Mouse (Mus musculus) layer of hippocampus, adult 9-11 months (tissue): ENCODE measurements around the gene Adgrv1.
A peak's percentile ranks its signal among the peaks of the same experiment; 100 is the strongest.
"Not testable (repeated sequence)": the region's sequence is repeated elsewhere in the genome, so short reads cannot be mapped to it uniquely, and the experiment has no call there.

ENCODE experiments used
- DNase-seq: peaks from one replicate; pipeline ENCODE4 v3.0.0; 2022

Adgrv1 gene

DNA sequence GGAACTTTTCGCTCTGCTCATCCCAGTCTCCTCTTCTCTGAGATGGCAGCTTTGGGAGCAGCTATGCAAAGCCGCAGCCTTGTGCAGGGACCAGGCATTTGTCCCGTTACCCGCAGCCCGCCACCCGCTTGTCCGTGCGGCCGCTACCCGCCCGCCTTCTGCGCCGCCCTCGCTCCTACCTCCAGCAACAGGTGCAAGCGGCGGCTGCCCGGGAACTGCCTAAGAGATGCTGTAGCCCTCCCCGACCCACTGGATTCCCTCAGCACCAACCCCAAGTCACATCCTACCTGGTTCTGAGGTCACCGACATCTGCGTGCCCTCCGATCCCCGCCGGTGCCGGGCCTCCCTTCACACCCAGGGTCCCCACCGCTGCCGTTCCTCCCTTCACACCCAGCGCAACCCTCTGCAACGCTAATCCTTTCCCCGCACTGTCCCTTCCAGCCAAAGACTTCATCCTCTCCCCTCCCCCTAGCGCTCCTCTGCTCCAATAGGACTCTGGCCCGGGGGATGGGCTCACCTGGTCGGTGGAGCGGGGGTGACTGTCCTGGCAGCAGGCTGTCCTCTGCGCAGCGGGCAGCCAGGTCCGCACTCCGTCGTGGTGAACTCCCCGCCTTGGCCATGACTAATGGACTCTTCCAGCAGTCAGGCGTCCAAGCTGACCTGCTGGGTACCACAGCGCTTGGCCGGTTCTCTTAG is at the start of gene Adgrv1:
Adgrv1 (minus strand) TSS at position 435 of the 696 bp plus-strand sequence.
- peak; percentile 52 for DNase-seq

DNA sequence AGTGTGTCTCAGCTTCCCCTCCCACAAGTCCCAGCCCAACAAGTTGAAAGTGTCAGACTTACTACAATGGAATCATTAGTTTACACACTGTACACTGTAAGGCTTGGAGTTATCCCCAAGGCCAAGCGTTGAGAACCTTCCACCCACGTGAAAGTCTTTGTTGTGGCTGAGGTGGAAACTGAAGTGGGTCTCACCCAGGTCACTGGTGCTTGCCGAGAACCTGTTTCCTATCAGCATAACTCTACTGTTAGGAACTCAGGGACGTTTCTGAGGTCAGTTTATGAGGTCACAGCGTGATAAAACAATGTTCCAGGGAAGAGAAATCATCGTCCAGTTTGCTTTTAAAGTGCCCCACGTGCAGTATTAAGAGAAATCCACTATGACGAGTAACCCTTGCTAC is 42.4 kb upstream of the Adgrv1 start:
- DNase-seq = no peak

DNA sequence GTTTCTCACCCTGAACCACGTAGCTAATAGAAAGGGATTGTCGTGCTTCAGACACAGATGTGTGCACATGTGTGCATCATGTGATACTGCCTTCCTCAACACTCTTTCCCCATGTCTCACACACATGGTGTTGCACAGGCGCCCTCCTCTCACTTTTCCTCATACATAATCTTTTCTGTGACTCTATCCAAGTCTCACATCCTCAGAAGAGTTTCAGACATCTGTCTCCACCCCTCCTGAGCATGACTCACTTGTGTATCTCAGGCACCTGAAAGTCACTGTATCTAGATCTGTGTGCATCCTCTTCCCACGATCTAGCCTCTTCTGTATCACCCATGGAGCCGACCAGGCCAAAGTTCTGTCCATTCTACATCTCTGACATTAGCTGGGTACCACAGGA is 34.8 kb upstream of the Adgrv1 start:
- no peak for DNase-seq

DNA sequence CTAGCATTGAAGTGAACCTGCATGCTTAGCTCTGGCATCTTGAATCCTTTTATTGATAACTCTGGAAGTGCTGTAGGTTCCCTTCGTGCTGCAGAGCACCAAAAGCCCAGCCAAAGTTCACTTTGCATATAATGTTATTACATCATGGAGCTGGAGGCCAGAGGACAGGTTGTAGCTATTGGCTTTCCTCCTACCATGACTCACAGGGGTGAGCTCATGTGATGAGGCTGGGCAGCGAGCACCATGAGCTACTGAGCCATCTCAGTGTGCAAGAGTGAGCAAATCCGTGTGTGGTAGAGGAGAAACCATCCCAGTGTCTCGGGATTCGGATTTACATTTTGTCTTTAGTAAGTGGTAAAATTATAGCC is 31.4 kb upstream of the Adgrv1 start:
- peak; percentile 32 for DNase-seq

- no peak for DNase-seq
Observed at GRCm38 (mm10) chr13:81663566-81664330, 30.8 kb upstream of the Adgrv1 start.

GRCm38 (mm10) chr13:81658053-81658752 is 25.2 kb upstream of the Adgrv1 start:
- no peak for DNase-seq

DNA sequence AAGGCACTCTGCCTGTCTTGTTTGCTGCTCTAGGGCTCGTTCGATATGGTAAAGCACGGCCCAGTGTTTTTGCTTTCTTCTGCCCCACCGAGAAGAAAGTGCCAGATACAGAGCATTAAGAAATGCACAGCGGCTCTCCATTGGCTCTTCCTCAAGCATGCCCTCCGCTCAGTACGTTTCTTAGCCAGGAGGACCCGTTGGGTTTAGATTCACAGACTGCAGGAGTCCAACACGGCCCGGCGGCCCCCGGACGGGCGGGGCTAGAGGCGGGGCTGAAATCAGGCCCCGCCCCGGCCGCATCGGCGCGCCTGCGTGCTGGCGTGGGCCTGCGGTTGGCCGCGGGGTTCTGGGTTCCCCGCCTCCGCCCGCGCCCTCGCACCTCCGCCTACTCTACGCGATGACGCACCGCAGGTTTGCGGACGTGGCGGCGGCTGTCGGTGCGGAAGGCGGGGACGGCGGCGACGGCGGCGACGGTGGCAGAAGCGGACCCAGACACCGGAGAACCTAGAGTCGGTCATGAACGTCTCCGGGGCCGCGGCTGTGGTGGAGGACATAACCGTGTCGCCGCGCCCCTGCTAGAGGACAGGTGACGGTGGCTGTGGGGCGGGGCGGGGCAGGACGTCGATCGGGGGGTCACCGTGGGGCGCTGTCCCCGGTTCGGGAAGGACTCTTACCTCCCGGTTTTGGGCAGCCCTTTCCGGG is 24.5 kb upstream of the Adgrv1 start, which contains the start of gene Lysmd3:
Lysmd3 (plus strand) TSS at position 313 of the 702 bp plus-strand sequence.
- DNase-seq = peak; percentile 92

DNA sequence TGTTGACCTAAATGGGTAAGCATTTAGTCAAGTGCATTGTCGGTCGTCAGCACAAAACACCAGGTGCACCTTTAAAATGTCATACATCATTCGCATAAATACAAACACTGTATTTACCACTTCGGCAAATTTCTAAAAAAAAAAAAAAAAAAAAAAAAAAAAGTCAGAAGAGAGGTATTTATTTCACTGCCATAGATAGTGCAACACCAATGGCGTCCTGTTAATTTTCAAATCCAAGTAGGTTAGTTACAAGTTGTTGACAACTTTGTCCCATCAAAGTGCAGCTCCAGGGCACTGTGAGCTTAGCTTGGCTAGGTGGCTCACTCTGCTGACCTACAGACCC is 24.0 kb upstream of the Adgrv1 start:
- no peak for DNase-seq

DNA sequence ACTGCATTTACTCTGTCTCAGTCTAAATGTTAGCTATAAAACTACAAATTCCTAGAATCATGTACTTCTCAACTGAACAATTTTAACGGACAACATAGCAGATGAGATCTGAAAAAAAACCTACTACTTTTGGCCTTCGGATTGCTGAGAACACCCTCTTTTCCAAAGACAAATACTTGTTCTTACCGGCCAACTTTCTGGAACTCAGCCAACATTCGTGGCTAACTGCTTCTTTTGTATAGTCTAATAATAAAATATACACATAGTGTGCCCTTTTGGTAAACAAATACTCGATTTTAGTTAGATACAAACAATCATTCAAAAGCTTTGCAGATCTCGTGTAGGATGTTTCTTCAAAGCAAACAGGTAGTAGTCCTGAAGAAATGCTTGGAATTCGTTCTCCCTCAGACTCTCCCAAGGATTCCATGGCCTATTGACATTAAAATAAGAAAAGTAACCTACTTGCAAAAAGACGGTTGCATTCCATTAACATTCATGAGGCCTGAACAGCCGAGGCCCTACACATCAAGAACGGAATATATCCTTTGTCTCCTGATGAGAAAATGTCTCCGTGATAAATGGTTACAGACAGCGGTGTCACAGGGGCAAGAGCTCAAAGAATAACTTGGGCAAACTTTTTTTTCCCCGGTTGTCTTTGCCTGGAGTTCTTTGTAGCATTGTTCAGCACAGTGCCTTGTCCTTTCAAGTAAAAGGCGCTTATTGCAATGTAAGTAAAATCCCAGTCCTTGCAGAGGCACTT is 23.3 kb upstream of the Adgrv1 start:
- DNase-seq = no peak

- DNase-seq = not testable (repeated sequence)
Observed at GRCm38 (mm10) chr13:81650382-81650781, 17.4 kb upstream of the Adgrv1 start.

- DNase-seq = no peak
Observed at GRCm38 (mm10) chr13:81646348-81646747, 13.4 kb upstream of the Adgrv1 start.

GRCm38 (mm10) chr13:81644047-81644565 is 11.2 kb upstream of the Adgrv1 start:
- no peak for DNase-seq

DNA sequence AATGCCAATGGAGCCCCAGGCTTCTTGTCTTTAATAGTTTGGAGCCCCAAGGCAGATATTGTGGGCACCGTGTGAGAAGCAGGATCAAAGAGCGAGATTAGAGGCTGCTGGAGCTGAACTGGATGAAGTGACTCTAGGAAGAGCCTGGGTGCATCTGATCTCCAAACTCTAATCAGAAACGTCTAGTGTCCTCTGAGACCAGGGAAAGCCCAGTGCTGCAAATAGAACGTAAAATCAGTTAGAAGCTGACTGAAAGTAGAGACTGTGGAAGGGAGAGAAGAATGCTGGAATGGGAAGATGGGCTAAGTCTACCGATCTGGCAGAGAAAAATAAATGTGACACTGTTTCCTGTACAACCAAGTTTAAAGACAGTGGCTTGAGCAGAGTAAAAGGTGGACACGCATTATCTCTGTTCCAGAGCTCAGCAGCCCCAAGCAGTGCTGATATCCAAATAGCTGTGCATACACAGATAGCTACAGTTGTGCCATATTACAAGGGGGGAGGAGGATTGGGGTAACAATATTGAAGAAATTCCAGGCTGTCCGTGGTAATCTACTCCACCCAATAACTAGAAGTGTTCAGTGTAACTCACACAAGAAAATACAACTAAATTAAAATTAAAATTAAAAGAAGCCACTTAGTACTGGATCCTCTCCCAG is 9.7 kb upstream of the Adgrv1 start:
- DNase-seq = no peak

DNA sequence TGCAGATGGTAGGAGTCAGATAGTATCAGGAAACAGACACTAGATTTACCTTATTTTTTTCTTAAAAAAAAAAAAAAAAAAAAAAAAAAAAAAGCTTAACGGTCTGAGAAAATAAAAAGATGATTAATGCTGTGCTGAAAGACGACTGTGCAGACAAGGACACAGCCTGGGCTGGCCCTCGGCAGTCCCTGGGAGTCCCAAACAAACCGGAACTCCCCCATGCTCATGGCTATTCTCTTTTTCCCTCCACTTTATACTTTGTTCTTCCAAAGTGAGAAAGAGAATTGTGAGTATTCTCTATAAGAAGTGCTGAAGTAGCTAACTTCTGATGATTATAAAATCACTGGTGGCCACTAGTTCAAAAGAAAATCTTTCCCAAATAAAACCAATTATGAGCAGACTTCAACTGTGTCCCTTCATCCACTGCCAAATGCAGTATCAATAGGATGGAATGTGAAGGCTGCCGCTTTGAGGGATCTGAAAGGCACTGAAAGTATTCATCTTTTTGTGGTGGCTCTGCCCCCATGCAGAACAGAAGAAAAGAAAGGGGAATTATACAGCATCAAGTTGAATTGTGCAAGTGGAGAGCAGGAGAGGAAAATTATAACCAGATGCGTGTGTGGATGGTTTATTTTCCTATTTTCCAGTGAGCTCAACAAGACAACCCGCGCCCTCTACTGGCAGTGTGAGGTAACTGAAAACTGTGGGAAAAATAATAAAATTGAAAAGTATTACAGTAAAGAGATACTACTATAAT is 8.5 kb upstream of the Adgrv1 start:
- peak; percentile 22 for DNase-seq

DNA sequence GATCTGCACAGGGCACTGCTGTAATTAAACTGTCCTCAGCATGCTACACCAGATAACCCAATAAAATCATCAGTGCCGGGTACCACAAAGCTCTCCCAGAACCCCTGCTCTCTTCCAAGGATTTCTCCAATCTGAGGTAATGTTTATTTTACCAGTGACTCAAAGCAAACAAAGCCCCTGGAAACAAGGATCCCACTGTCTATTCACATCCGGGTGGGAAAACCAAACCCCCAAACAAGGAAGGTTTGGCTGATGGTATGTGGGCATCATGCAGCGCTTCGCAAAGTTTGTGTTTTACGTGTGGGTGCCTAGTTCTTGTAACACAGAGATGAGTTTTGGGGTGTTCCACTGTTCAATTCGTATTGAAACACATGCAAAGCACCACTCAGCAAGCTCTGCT is 7.9 kb upstream of the Adgrv1 start:
- no peak for DNase-seq

DNA sequence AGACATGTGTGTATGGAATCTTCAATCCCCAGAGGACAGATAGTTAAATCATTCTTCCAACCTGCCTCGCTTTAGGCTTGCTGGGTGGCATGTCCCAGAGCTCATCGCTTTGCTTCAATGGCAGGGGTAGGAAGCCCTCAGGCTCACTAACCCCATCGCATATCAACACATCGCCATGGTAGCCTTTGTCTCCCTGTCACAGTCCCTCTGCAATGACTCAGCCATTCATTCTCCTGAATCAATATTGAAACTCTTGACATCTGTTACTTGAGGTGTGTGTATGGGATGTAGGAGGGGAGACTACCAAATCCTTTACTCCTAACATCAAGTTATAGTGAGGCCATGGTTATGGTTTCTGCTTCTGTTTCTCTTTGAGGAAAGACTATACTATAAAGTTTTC is 6.7 kb upstream of the Adgrv1 start:
- no peak for DNase-seq

DNA sequence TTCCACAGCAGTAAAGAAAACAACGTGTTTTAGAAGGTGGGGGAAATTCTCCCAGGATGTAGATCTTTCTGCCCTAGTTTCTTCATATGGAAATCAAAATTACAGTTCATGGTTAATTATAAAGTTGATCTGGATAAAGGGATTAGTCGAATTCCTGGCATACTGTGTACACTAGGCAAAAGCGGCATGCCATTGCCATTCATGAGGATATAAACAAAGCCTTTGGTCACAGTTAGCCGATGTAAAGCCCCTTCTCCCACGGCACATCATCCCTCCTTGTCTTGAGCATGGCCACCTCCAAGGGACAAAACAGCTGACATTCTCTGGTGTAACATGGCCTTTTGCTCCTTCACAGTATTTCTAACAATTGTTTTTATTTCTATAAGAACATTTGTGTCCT is 2.4 kb downstream of the Adgrv1 start:
- no peak for DNase-seq

DNA sequence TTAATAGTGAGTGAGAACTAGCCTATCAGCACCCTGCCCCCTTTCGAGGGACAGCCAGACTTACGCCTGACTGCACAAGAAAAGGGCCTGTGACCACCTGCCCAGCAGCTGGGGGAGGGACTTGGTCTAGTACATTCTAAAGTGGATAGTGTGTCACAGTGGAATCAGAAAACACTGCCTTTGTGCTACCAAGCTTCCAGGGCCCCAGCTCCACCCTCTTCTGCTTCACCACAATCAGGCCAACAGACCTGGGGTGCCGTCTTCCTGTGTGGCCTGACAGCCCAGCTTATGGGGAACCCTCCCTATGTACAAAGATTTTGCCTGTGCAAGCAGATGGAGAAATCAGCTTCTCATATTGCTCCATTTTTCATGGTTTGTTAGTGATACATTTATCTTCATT is 3.6 kb downstream of the Adgrv1 start:
- no peak for DNase-seq

DNA sequence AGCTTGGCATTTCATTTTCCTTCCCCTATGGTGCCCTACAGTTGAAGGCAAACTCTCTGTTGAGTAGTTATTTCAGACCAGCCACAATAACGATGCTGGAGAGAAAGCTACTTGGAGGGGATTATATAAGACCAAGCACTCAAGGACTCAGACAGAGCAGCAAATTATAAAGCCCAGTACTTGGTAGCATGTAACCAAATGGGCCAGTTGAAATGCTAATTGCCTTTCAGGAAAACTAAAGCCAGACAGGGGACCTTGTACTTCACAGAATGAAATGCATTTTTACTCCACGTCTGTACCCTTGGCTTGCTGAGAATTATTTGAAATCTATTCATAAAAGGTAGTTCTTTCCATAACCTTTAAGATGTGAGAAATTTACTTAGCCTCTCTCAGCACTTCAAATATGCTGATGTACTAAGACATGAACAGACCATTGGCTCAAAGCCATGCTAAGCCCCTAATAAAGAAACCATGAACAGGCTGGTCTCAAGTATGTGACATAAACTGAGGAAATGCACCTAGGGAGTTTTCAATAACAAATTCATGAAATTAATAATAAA is 4.2 kb downstream of the Adgrv1 start:
- no peak for DNase-seq

- DNase-seq = not testable (repeated sequence)
Observed at GRCm38 (mm10) chr13:81627861-81628260, 5.1 kb downstream of the Adgrv1 start.

- no peak for DNase-seq
Observed at GRCm38 (mm10) chr13:81610349-81610748, 22.6 kb downstream of the Adgrv1 start.
